Comparison of ENCODE assay signal across 9 mouse cellular contexts in the genomic region with DNA sequence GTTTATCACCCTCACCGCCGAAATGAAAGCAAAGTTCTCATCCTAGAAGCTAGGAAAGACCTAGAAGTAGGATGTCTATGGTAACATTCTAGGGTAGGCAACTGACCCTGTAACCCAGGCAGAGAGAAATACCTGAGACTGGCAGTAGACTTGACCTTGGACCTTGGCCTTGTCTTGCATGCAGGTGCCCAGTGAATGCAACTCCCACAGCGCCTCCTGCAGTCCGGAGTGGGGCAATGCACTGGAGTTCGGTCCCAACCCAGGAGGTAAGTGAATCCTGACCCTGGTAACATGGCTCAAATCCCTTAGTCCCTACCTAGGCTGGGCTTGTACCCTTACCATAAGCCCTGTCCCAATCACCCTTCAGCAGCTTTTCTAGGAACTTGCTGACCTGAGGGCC. TPM values are rescaled to one million over a fixed set of nuclear protein-coding genes. Genes with fewer than 3 reads are reported as not detected.
A peak's percentile ranks its signal among the peaks of the same experiment; 100 is the strongest.
DNase-seq lines count a peak whose midpoint lies in the region; ATAC-seq and TF ChIP-seq lines count a peak whose summit lies in the region.
"Had no signal": no experiment of that assay in that cellular context is flagged by ENCODE, and none has a peak within 500 bp of the region (broad histone marks: within the 10 kb centered on the region; RNA-seq: fewer than 3 reads in every experiment).

No protein-coding gene starts in this region.

- H3K4me3 ChIP-seq in midbrain, postnatal 0 days (ENCODE audit: low read depth, low read length): no peak overlapping the region
- no peak overlapping the region for H3K4me3 ChIP-seq in midbrain, embryonic 16.5 days (ENCODE audit: low read depth, low read length)
- no peak overlapping the region for H3K4me3 ChIP-seq in stomach, postnatal 0 days (ENCODE audit: low read depth, low read length)
- no peak overlapping the region for H3K4me3 ChIP-seq in midbrain, embryonic 15.5 days

- ATAC-seq in midbrain, postnatal 0 days (ENCODE audit: low FRiP score): no peak
- no peak for ATAC-seq in midbrain, embryonic 16.5 days
- ATAC-seq in stomach, postnatal 0 days (ENCODE audit: low FRiP score, low TSS enrichment): no peak
- no peak for ATAC-seq in midbrain, embryonic 15.5 days (replicated peaks)

- WGBS in midbrain, postnatal 0 days: 59% methylated on average over 5 of the region's 5 CpGs
- 74% methylated on average over 5 of the region's 5 CpGs for WGBS in midbrain, embryonic 16.5 days
- WGBS in stomach, postnatal 0 days: 74% methylated on average over 5 of the region's 5 CpGs
- 72% methylated on average over 5 of the region's 5 CpGs for WGBS in midbrain, embryonic 15.5 days

- peak; percentile 38; the same call in 1 of the 2 replicates for TF ChIP-seq CTCF in midbrain, postnatal 0 days (IDR thresholded peaks at IDR 0.05)
- peak; percentile 66 for TF ChIP-seq CTCF in stomach, postnatal 0 days (IDR thresholded peaks at IDR 0.05; ENCODE audit: low read depth)

- no peak overlapping the region for H3K4me2 ChIP-seq in midbrain, postnatal 0 days (ENCODE audit: low read depth, low read length, poor library complexity, severe bottlenecking)
- no peak overlapping the region for H3K4me2 ChIP-seq in midbrain, embryonic 16.5 days (ENCODE audit: low read length)
- H3K4me2 ChIP-seq in stomach, postnatal 0 days (replicated peaks; ENCODE audit: low read depth): no peak overlapping the region
- no peak overlapping the region for H3K4me2 ChIP-seq in midbrain, embryonic 15.5 days

- no peak for TF ChIP-seq EP300 in stomach, postnatal 0 days (optimal IDR thresholded peaks at IDR 0.05)

- DNase-seq in midbrain, postnatal 0 days (ENCODE audit: low spot score): no peak
- peak; percentile 58 to 73 for DNase-seq in cerebellum, adult 18-20 months
- peak; percentile 38 to 55 for DNase-seq in gastrocnemius, postnatal 36 days
- peak; percentile 51 for DNase-seq in stomach, postnatal 0 days (ENCODE audit: low spot score)
- no peak for DNase-seq in layer of hippocampus, adult 8-10 months (ENCODE audit: low spot score in 2 of 2)
- no peak for DNase-seq in frontal cortex, postnatal 10 days (ENCODE audit: low spot score in 2 of 2)

- intact Hi-C loops in gastrocnemius, postnatal 36 days (cut with DNase I): no loop called here

- no peaks in the 10 kb centered on the region for H3K9me3 ChIP-seq in midbrain, postnatal 0 days (ENCODE audit: low read length)
- no peaks in the 10 kb centered on the region for H3K9me3 ChIP-seq in midbrain, embryonic 16.5 days (replicated peaks; ENCODE audit: control insufficient read depth, low read length, poor library complexity, severe bottlenecking)
- H3K9me3 ChIP-seq in stomach, postnatal 0 days (ENCODE audit: control insufficient read depth, low read length): no peaks in the 10 kb centered on the region
- peaks cover 3% of the 10 kb centered on the region; the same call in 1 of the 2 replicates for H3K9me3 ChIP-seq in midbrain, embryonic 15.5 days

- H3K4me1 ChIP-seq in midbrain, postnatal 0 days (ENCODE audit: insufficient read depth, low read length): no peaks in the 10 kb centered on the region
- H3K4me1 ChIP-seq in midbrain, embryonic 16.5 days (ENCODE audit: control insufficient read depth, insufficient read depth, low read length): peaks cover 3% of the 10 kb centered on the region; the same call in 1 of the 2 replicates
- no peaks in the 10 kb centered on the region for H3K4me1 ChIP-seq in stomach, postnatal 0 days (replicated peaks; ENCODE audit: control insufficient read depth, insufficient read depth)
- H3K4me1 ChIP-seq in midbrain, embryonic 15.5 days: peaks cover 3% of the 10 kb centered on the region; the same call in 1 of the 2 replicates

- no peak overlapping the region for H3K27ac ChIP-seq in midbrain, postnatal 0 days (ENCODE audit: low read depth, low read length)
- H3K27ac ChIP-seq in midbrain, embryonic 16.5 days (ENCODE audit: low read length): no peak overlapping the region
- H3K27ac ChIP-seq in stomach, postnatal 0 days (replicated peaks): no peak overlapping the region
- H3K27ac ChIP-seq in midbrain, embryonic 15.5 days: no peak overlapping the region

- no peaks in the 10 kb centered on the region for H3K27me3 ChIP-seq in midbrain, postnatal 0 days (ENCODE audit: insufficient read depth, low read length)
- no peaks in the 10 kb centered on the region; the same call in 1 of the 2 replicates for H3K27me3 ChIP-seq in midbrain, embryonic 16.5 days (ENCODE audit: control insufficient read depth, insufficient read depth, low read depth, low read length)
- H3K27me3 ChIP-seq in stomach, postnatal 0 days (ENCODE audit: control insufficient read depth, insufficient read depth, low read length): no peaks in the 10 kb centered on the region
- H3K27me3 ChIP-seq in midbrain, embryonic 15.5 days (replicated peaks): no peaks in the 10 kb centered on the region

- no peak overlapping the region for H3K9ac ChIP-seq in midbrain, postnatal 0 days (replicated peaks; ENCODE audit: low read length, poor library complexity, severe bottlenecking)
- no peak overlapping the region for H3K9ac ChIP-seq in midbrain, embryonic 16.5 days (ENCODE audit: low read depth, low read length)
- H3K9ac ChIP-seq in stomach, postnatal 0 days (ENCODE audit: low read length): no peak overlapping the region
- H3K9ac ChIP-seq in midbrain, embryonic 15.5 days: no peak overlapping the region

- H3K36me3 ChIP-seq in midbrain, postnatal 0 days (ENCODE audit: insufficient read depth, low read length): no peaks in the 10 kb centered on the region
- H3K36me3 ChIP-seq in midbrain, embryonic 16.5 days (ENCODE audit: control insufficient read depth, insufficient read depth, low read length): no peaks in the 10 kb centered on the region
- no peaks in the 10 kb centered on the region for H3K36me3 ChIP-seq in stomach, postnatal 0 days (ENCODE audit: control insufficient read depth, insufficient read depth, low read length)
- H3K36me3 ChIP-seq in midbrain, embryonic 15.5 days (replicated peaks): no peaks in the 10 kb centered on the region

RNA-seq across cellular contexts. Expression of a gene that starts 1.1 kb away (rescaled TPM):
- total RNA-seq in midbrain, postnatal 0 days (2014; rRNA removed): 0.11 and 0.19 TPM in 2 replicates
- not detected in 2 replicates for polyA plus RNA-seq in midbrain, postnatal 0 days (2015; fragmentation: Nextera tagmentation; extraction: Ambion mirVana)
- polyA plus RNA-seq in midbrain, embryonic 16.5 days (2015; fragmentation: Nextera tagmentation; extraction: Ambion mirVana): 0.13 and 0.14 TPM in 2 replicates
- total RNA-seq in gastrocnemius, postnatal 36 days (2021): 10 to 100 TPM; 20.1 to 20.9 TPM
- polyA plus RNA-seq in stomach, postnatal 0 days (2015; fragmentation: Nextera tagmentation; extraction: Ambion mirVana): 2.7 and 5.0 TPM in 2 replicates
- polyA plus RNA-seq in midbrain, embryonic 15.5 days (2015; fragmentation: Nextera tagmentation; extraction: Ambion mirVana): 0.10 TPM in 1 of 2 replicates, not detected in the other
- not detected for total RNA-seq in layer of hippocampus, adult 8-10 months (2022)
- total RNA-seq: left cerebral cortex, postnatal 36 days had no signal

RNA-seq across cellular contexts. Expression of a gene that starts 41.8 kb away (rescaled TPM):
- 42.0 and 43.3 TPM in 2 replicates for total RNA-seq in midbrain, postnatal 0 days (2014; rRNA removed)
- 28.7 and 29.1 TPM in 2 replicates for polyA plus RNA-seq in midbrain, postnatal 0 days (2015; fragmentation: Nextera tagmentation; extraction: Ambion mirVana)
- 20.2 and 25.6 TPM in 2 replicates for polyA plus RNA-seq in midbrain, embryonic 16.5 days (2015; fragmentation: Nextera tagmentation; extraction: Ambion mirVana)
- total RNA-seq in gastrocnemius, postnatal 36 days (2021): 1 to 10 TPM in 1 of 2 experiments, under 1 TPM in 1; 0.99 to 1.2 TPM
- 2.8 TPM in 2 replicates for polyA plus RNA-seq in stomach, postnatal 0 days (2015; fragmentation: Nextera tagmentation; extraction: Ambion mirVana)
- polyA plus RNA-seq in midbrain, embryonic 15.5 days (2015; fragmentation: Nextera tagmentation; extraction: Ambion mirVana): 18.9 and 20.4 TPM in 2 replicates
- 10 to 100 TPM; 72.2 to 86.2 (median 77.3) TPM for total RNA-seq in layer of hippocampus, adult 8-10 months (2022)

RNA-seq across cellular contexts. Expression of a gene that starts 55.7 kb away (rescaled TPM):
- 45.1 and 54.2 TPM in 2 replicates for total RNA-seq in midbrain, postnatal 0 days (2014; rRNA removed)
- 32.5 and 35.6 TPM in 2 replicates for polyA plus RNA-seq in midbrain, postnatal 0 days (2015; fragmentation: Nextera tagmentation; extraction: Ambion mirVana)
- 18.0 and 26.6 TPM in 2 replicates for polyA plus RNA-seq in midbrain, embryonic 16.5 days (2015; fragmentation: Nextera tagmentation; extraction: Ambion mirVana)
- under 1 TPM; 0.33 to 0.59 TPM for total RNA-seq in gastrocnemius, postnatal 36 days (2021)
- polyA plus RNA-seq in stomach, postnatal 0 days (2015; fragmentation: Nextera tagmentation; extraction: Ambion mirVana): 11.2 and 11.4 TPM in 2 replicates
- polyA plus RNA-seq in midbrain, embryonic 15.5 days (2015; fragmentation: Nextera tagmentation; extraction: Ambion mirVana): 16.2 and 19.2 TPM in 2 replicates
- 100 to 1,000 TPM; 190 to 216 (median 202) TPM for total RNA-seq in layer of hippocampus, adult 8-10 months (2022)

Comparison
In these comparisons a context has a peak if more than half of its experiments do, and no peak if none do; other contexts are left out.
1. DNase-seq: peak in cerebellum, adult 18-20 months (2 of 2), gastrocnemius, postnatal 36 days (2 of 2) and stomach, postnatal 0 days (single experiment); none in midbrain, postnatal 0 days (single experiment), layer of hippocampus, adult 8-10 months (0 of 2) and frontal cortex, postnatal 10 days (0 of 2).